Mouse (Mus musculus) ZHBTc4 (cell line): Measurements from ENCODE around the gene Pnpla6.

Experiments used
- DNase-seq: peaks from one replicate; pipeline ENCODE4 v3.0.0-alpha.2; 2011; ENCODE audit warnings: low read depth, low spot score

Pnpla6 gene

GRCm38 (mm10) chr8:3576211-3576960 is 61.2 kb downstream of the Pnpla6 start:
- peak; percentile 61 for DNase-seq

GRCm38 (mm10) chr8:3579390-3580364 is 64.5 kb downstream of the Pnpla6 start:
- DNase-seq = peak; percentile 52

DNA sequence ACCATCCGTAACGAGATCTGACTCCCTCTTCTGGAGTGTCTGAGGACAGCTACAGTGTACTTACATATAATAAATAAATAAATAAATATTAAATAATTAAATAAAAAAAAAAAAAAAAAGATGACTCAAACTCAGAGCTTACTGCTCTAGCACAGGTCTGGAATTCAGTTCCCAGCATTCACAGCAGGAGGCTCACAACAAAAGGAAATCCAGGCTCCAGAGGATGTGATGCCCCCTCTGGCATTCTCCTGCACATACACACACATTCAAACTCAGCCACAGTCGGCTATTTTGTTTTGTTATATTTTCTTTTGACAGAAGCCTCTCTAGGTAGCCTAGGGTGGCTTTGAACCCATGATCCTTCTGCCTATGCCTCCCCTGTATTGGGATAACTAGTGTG is 66.8 kb downstream of the Pnpla6 start:
- DNase-seq = peak; percentile 78

GRCm38 (mm10) chr8:3586452-3586851 is 71.3 kb downstream of the Pnpla6 start:
- DNase-seq = no peak

DNA sequence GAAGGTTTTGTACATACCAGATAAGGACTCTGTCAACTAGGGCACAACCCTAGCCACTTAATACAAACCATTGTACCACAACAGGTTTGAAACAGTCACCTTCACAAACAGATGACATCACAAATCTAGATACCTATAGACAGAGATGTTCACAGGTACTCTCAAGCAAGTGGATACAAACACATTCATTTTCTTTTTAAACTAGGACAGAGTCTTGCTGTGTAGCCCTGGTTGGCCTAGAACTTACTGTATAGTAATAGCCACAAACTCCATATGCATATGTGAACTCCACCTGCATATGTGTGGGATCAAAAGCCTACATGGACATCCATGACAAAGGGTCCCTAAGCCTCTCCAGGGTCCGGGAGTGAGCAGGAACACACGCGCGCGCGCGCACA is 71.8 kb downstream of the Pnpla6 start, which contains the start of gene Camsap3:
Gene Camsap3 (plus strand): TSS at position 301 of the 398 bp plus-strand sequence.
- DNase-seq = no peak

GRCm38 (mm10) chr8:3587391-3588257 is 72.4 kb downstream of the Pnpla6 start:
- DNase-seq = peak; percentile 92

DNA sequence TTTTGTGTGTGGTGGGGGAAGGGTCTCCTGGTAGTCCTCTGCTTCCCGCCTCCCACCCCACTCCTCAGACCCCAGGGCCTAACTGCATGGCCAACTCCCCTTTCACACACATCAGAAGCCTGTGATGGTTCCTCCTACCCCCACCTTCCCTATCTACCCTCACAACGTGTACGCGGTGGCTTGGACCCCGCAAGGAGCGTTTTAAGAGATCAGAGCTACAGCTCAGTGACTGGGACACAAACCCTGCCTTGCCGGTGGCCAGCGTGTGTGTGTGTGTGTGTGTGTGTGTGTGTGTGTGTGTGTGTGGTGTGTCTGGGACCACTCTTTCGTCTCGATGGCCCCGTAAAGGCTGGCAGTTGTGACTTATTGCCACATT is 73.1 kb downstream of the Pnpla6 start:
- DNase-seq = peak; percentile 49

DNA sequence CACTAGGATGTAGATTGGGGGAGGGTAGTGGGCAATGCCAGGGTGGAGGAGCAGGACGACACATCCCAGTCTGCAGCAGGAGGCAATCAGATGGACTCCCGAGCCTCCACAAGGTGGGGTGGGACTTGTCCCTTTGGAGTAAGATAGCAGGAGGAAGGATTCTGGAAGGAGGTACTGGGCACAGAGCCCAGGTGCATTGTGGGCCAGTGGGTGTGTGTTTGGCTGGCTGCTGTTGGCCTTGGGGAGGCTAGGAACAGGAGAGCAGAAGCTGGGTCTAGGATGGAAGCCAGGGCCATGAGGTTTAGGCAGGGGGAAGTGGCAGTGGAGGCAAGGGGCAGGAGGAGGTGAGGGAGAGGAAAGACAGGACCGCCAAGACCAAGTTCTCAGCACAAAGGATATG is 78.3 kb downstream of the Pnpla6 start:
- peak; percentile 28 for DNase-seq
